Mouse (Mus musculus): ENCODE measurements at regions not wholly inside any gene's neighbourhood (a gene's known extent, or its start where the extent isn't known, plus 50 kb on each side); places are given as distances from the start of the nearest gene placed in this dataset.

GRCm38 (mm10) chr17:83101035-83101434 lies 114.1 kb upstream of the Pkdcc start:
- TF ChIP-seq CTCF (IDR thresholded peaks at IDR 0.05; ENCODE audit: low read depth), result no peak
- no peak for TF ChIP-seq EP300 (optimal IDR thresholded peaks at IDR 0.05)

Measured in stomach, postnatal 0 days (tissue).